Mouse (Mus musculus): ENCODE measurements around the gene Pnrc1. TPM values are rescaled to one million over a fixed set of nuclear protein-coding genes. Genes with fewer than 3 reads are reported as not detected.

Gene Pnrc1
- total and polyA plus RNA-seq, 3 experiments: 27.8 to 35.3 (median 32.2) TPM

- in situ Hi-C loops (cut with MboI; ENCODE audit: low pct_ligation_motif_present, low pct_unique_long_range_greater_than_20kb, low sequenced_read_pairs): no loop called here
- H3K27me3 ChIP-seq (replicated peaks): no peaks in the 10 kb centered on the region
- H3K36me3 ChIP-seq (replicated peaks in 1 of 2; ENCODE audit: control insufficient read depth in 1 of 2, insufficient read depth in 1 of 2, low read length in 1 of 2): peaks cover 18 to 40% of the 10 kb centered on the region in 2 experiments
- no peaks in the 10 kb centered on the region for H3K9me3 ChIP-seq (replicated peaks; ENCODE audit: low read length)
- TF ChIP-seq SIN3A (IDR thresholded peaks at IDR 0.05; ENCODE audit: low read length): no peak
- no peak for TF ChIP-seq SMC3 (IDR thresholded peaks at IDR 0.05; ENCODE audit: low read depth, low read length)
- TF ChIP-seq JUND (conservative IDR thresholded peaks at IDR 0.05; ENCODE audit: low read depth, low read length): no peak
- no peak for TF ChIP-seq ZNF384 (IDR thresholded peaks at IDR 0.05; ENCODE audit: low read depth, low read length)
- no peak for TF ChIP-seq ZMIZ1 (IDR thresholded peaks at IDR 0.05; ENCODE audit: low read depth, low read length)
- no peak for TF ChIP-seq CTCF (conservative IDR thresholded peaks at IDR 0.05 in 1 of 2, IDR thresholded peaks at IDR 0.05 in 1 of 2; ENCODE audit: low read depth in 2 of 2, low read length in 2 of 2)
- TF ChIP-seq MYC (IDR thresholded peaks at IDR 0.05; ENCODE audit: low read depth, low read length): no peak
- no peak for TF ChIP-seq CHD2 (IDR thresholded peaks at IDR 0.05; ENCODE audit: low read length)
- TF ChIP-seq POLR2A (IDR thresholded peaks at IDR 0.05; ENCODE audit: low read depth, low read length): no peak
- TF ChIP-seq NRF1 (IDR thresholded peaks at IDR 0.05; ENCODE audit: low read depth, low read length): no peak
- no peak for TF ChIP-seq MEF2A (IDR thresholded peaks at IDR 0.05; ENCODE audit: borderline replicate concordance, low read depth, low read length)
- TF ChIP-seq PAX5 (IDR thresholded peaks at IDR 0.05; ENCODE audit: low read length): no peak
- no peak for TF ChIP-seq USF2 (conservative IDR thresholded peaks at IDR 0.05; ENCODE audit: low read depth, low read length)
- TF ChIP-seq RAD21 (IDR thresholded peaks at IDR 0.05; ENCODE audit: low read depth, low read length): no peak
- no peak for TF ChIP-seq MAX (IDR thresholded peaks at IDR 0.05; ENCODE audit: low read length)
- H3K9ac ChIP-seq (ENCODE audit: insufficient read depth, low read depth): no peak overlapping the region
- DNase-seq (ENCODE audit: extremely low read depth): no peak
- no peak overlapping the region for H3K27ac ChIP-seq (ENCODE audit: insufficient read depth, low read depth)
- no peak overlapping the region for H3K4me2 ChIP-seq (ENCODE audit: insufficient read depth, low read depth, poor library complexity, severe bottlenecking)
- peak overlapping the region in 1 of 3 experiments; percentile 64 for H3K4me3 ChIP-seq (replicated peaks in 1 of 3; ENCODE audit: low read depth in 2 of 3, low read length in 2 of 3, poor library complexity in 1 of 3)
- dilution Hi-C loops (cut with MboI; ENCODE audit: extremely low pct_ligation_motif_present, extremely low pct_unique_long_range_greater_than_20kb, low sequenced_read_pairs): no loop called here
- peaks cover 16% of the 10 kb centered on the region for H3K79me2 ChIP-seq (replicated peaks; ENCODE audit: control insufficient read depth, extremely low read depth, insufficient read depth, poor library complexity, severe bottlenecking)
- H3K4me1 ChIP-seq (ENCODE audit: control insufficient read depth in 1 of 2, insufficient read depth in 2 of 2): peaks cover 9 to 28% of the 10 kb centered on the region in 2 experiments
Measured at GRCm38 (mm10) chr4:33245853-33246395, 44.0 kb downstream of the Pnrc1 start.

GRCm38 (mm10) chr4:33243921-33244320, 46.0 kb downstream of the Pnrc1 start:
- H3K27me3 ChIP-seq (replicated peaks): no peaks in the 10 kb centered on the region
- no peak overlapping the region for H3K4me3 ChIP-seq (replicated peaks in 1 of 3; ENCODE audit: low read depth in 2 of 3, low read length in 2 of 3, poor library complexity in 1 of 3)
- TF ChIP-seq CHD2 (IDR thresholded peaks at IDR 0.05; ENCODE audit: low read length): no peak
- no peak for TF ChIP-seq CHD1 (IDR thresholded peaks at IDR 0.05; ENCODE audit: low read depth, low read length)
- TF ChIP-seq JUND (conservative IDR thresholded peaks at IDR 0.05; ENCODE audit: low read depth, low read length): no peak
- no peak for TF ChIP-seq ZKSCAN1 (IDR thresholded peaks at IDR 0.05; ENCODE audit: borderline replicate concordance, low read depth, low read length)
- TF ChIP-seq USF1 (IDR thresholded peaks at IDR 0.05; ENCODE audit: low read depth, low read length): no peak
- TF ChIP-seq POLR2AphosphoS2 (IDR thresholded peaks at IDR 0.05; ENCODE audit: low read depth, low read length): no peak
- TF ChIP-seq EP300 (IDR thresholded peaks at IDR 0.05; ENCODE audit: low read length): no peak
- no peak for TF ChIP-seq ELF1 (IDR thresholded peaks at IDR 0.05; ENCODE audit: low read depth, low read length)
- TF ChIP-seq NELFE (IDR thresholded peaks at IDR 0.05; ENCODE audit: low read depth, low read length): no peak
- no peak for TF ChIP-seq MAZ (IDR thresholded peaks at IDR 0.05; ENCODE audit: low read depth, low read length)
- TF ChIP-seq IRF4 (IDR thresholded peaks at IDR 0.05; ENCODE audit: low read depth, low read length): no peak
- no peak for TF ChIP-seq ZMIZ1 (IDR thresholded peaks at IDR 0.05; ENCODE audit: low read depth, low read length)
- TF ChIP-seq HCFC1 (IDR thresholded peaks at IDR 0.05; ENCODE audit: low read depth, low read length): no peak
- TF ChIP-seq TCF12 (IDR thresholded peaks at IDR 0.05; ENCODE audit: low read depth, low read length): no peak
- TF ChIP-seq UBTF (IDR thresholded peaks at IDR 0.05; ENCODE audit: low read depth, low read length): no peak
- H3K36me3 ChIP-seq (replicated peaks in 1 of 2; ENCODE audit: control insufficient read depth in 1 of 2, insufficient read depth in 1 of 2, low read length in 1 of 2): peaks cover 18 to 40% of the 10 kb centered on the region in 2 experiments
- no peaks in the 10 kb centered on the region for H3K9me3 ChIP-seq (replicated peaks; ENCODE audit: low read length)
- H3K27ac ChIP-seq (ENCODE audit: insufficient read depth, low read depth): no peak overlapping the region
- H3K79me2 ChIP-seq (replicated peaks; ENCODE audit: control insufficient read depth, extremely low read depth, insufficient read depth, poor library complexity, severe bottlenecking): peaks cover 16% of the 10 kb centered on the region
- in situ Hi-C loops (cut with MboI; ENCODE audit: low pct_ligation_motif_present, low pct_unique_long_range_greater_than_20kb, low sequenced_read_pairs) (no loop called here), dilution Hi-C loops (cut with MboI; ENCODE audit: extremely low pct_ligation_motif_present, extremely low pct_unique_long_range_greater_than_20kb, low sequenced_read_pairs) (no loop called here)
- DNase-seq (ENCODE audit: extremely low read depth): no peak
- no peak overlapping the region for H3K9ac ChIP-seq (ENCODE audit: insufficient read depth, low read depth)
- H3K4me2 ChIP-seq (ENCODE audit: insufficient read depth, low read depth, poor library complexity, severe bottlenecking): no peak overlapping the region
- H3K4me1 ChIP-seq (ENCODE audit: control insufficient read depth in 1 of 2, insufficient read depth in 2 of 2): peaks cover 18 to 25% of the 10 kb centered on the region in 2 experiments
